Comparison of ENCODE assay signal across 15 mouse cellular contexts in the genomic region with DNA sequence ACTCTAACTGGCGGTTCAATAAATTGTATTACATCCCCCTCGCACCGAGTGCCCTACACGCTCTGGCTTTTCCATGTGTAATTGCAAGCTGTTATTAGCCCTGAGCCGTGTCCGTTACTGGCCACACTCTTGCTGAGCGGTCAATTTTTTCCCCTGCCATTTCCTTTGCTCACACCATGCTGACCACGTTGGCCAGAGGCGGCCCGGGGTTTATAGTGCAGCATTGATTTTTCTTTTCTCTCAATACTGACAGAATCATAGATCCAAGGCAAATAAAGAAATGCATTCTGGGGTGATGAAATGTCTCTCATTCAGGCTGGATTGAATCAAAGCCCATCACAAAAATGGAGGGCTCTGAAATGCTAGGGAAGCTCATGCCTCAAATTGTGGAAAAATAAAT.
"Had no signal": no experiment of that assay in that cellular context is flagged by ENCODE, and none has a peak within 500 bp of the region (broad histone marks: within the 10 kb centered on the region; RNA-seq: fewer than 3 reads in every experiment).

No protein-coding gene starts in this region.

- H3K27ac ChIP-seq: neural tube, embryonic 15.5 days; stomach, embryonic 15.5 days; stomach, postnatal 0 days had no signal

- H3K9ac ChIP-seq: neural tube, embryonic 15.5 days; stomach, embryonic 15.5 days had no signal

- H3K4me2 ChIP-seq: neural tube, embryonic 15.5 days; stomach, embryonic 15.5 days had no signal

- H3K36me3 ChIP-seq: neural tube, embryonic 15.5 days; stomach, embryonic 15.5 days had no signal

- H3K4me3 ChIP-seq: neural tube, embryonic 15.5 days; stomach, embryonic 15.5 days had no signal

- H3K4me1 ChIP-seq: stomach, embryonic 15.5 days had no signal

- H3K27me3 ChIP-seq: neural tube, embryonic 15.5 days; stomach, embryonic 15.5 days had no signal

- DNase-seq: retina, postnatal 1 day; right cerebral cortex, adult 18-20 months; right cerebral cortex, postnatal 14 days; right cerebral cortex, postnatal 25 days; right cerebral cortex, postnatal 4 days; spleen, adult 18-20 months; thymus, adult 18-20 months; thymus, adult 2 months; thymus, postnatal 14 days; thymus, postnatal 25 days; thymus, postnatal 36 days; thymus, postnatal 4 days had no signal

- H3K9me3 ChIP-seq: neural tube, embryonic 15.5 days; stomach, embryonic 15.5 days had no signal
